Mouse (Mus musculus): ENCODE measurements around the gene Zfp93.

GRCm38 (mm10) chr7:24280858-24281145, 10.6 kb downstream of the Zfp93 start:
- TF ChIP-seq CTCF (IDR thresholded peaks at IDR 0.05): no peak
- no peak for TF ChIP-seq EP300 (IDR thresholded peaks at IDR 0.05)
